Mouse (Mus musculus): ENCODE results near the gene Cd81. TPM values are rescaled to one million over a fixed set of nuclear protein-coding genes. Genes with fewer than 3 reads are reported as not detected.

Gene Cd81
- polyA plus RNA-seq, 1 experiment, result 92.5 TPM

DNA sequence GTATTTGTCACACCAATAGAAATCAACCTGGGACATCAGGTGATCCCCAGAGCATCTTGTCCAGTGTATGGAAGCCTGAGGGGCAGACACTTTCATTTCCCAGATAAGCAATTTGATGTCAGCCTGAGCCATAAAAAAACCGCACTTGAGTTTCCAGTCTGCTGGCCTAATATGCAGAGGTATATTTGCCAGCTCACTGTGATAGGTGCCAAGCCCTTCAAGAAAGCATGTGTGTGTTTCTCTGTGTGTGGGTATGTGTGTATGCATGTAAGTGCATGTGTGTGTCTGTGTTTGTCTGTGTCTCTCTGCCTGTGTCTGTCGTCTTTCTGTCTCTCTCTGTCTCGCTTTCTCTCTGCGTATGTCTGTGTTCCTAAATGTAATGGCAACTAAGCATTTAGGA lies 25.3 kb upstream of the Cd81 start:
- TF ChIP-seq CTCF (IDR thresholded peaks at IDR 0.05; ENCODE audit: control insufficient read depth, insufficient read depth, low read length), result no peak
- Histone ChIP-seq H3K4me1 (ENCODE audit: control insufficient read depth, insufficient read depth, low read length) (peaks cover 3% of the 10 kb centered on the region; the same call in 1 of the 2 replicates), H3K4me3 (replicated peaks; ENCODE audit: control insufficient read depth, low read depth, low read length) (no peak overlapping the region), H3K27ac (ENCODE audit: control insufficient read depth, insufficient read depth, low read depth, low read length, poor library complexity) (no peak overlapping the region)
- WGBS, result 88% methylated on average over 4 of the region's 4 CpGs

DNA sequence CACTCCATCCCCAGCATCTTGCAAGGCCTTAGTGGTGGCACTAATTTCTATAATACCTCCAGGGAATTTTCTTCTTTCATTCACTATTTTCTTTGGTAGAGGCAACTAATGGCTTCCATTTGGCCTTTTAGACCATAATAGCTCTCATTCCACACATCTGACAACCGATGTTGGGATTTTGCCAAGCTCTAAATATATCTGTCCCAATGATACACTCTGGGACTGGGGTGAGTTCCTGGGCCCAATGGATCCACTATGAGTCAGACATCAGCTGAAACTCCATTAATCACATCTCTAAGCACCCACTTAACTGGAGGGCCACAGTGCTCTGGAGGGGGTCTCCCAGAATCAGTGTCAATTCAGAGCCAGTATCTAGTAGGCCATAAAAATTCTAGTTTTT lies 20.7 kb upstream of the Cd81 start:
- Histone ChIP-seq H3K4me1 (ENCODE audit: control insufficient read depth, insufficient read depth, low read length) (no peaks in the 10 kb centered on the region), H3K4me3 (replicated peaks; ENCODE audit: control insufficient read depth, low read depth, low read length) (no peak overlapping the region), H3K27ac (ENCODE audit: control insufficient read depth, insufficient read depth, low read depth, low read length, poor library complexity) (no peak overlapping the region)
- TF ChIP-seq POLR2A (IDR thresholded peaks at IDR 0.05; ENCODE audit: borderline replicate concordance, control insufficient read depth, low read depth, low read length) (no peak), CTCF (IDR thresholded peaks at IDR 0.05; ENCODE audit: control insufficient read depth, insufficient read depth, low read length) (no peak)
- 77% methylated on average over 1 of the region's 1 CpGs for WGBS

DNA sequence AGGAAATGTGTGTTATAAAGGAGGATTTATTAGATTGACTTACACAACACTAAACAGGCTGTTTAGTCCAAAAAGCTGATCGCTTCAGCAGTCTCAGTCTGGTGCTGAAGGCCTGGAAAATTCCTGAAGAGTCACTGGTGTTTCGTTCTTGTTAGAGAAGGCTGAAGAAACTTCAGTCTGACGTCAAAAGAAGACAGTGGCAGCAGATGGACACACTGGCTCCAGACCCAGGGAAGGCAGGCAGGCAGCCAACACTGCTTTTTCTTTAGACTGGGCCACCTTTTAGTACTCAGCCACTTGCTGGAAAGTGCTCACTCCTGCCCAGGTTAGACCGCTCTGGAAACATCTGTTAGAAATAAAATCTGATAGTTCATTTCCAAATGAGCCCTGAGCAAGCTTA lies 19.0 kb upstream of the Cd81 start:
- Histone ChIP-seq H3K4me3 (replicated peaks; ENCODE audit: control insufficient read depth, low read depth, low read length) (no peak overlapping the region), H3K4me1 (ENCODE audit: control insufficient read depth, insufficient read depth, low read length) (peaks cover 5% of the 10 kb centered on the region), H3K27ac (ENCODE audit: control insufficient read depth, insufficient read depth, low read depth, low read length, poor library complexity) (no peak overlapping the region)
- no peak for TF ChIP-seq POLR2A (IDR thresholded peaks at IDR 0.05; ENCODE audit: borderline replicate concordance, control insufficient read depth, low read depth, low read length)
- no peak for TF ChIP-seq CTCF (IDR thresholded peaks at IDR 0.05; ENCODE audit: control insufficient read depth, insufficient read depth, low read length)
- WGBS, result 87% methylated on average over 4 of the region's 4 CpGs

DNA sequence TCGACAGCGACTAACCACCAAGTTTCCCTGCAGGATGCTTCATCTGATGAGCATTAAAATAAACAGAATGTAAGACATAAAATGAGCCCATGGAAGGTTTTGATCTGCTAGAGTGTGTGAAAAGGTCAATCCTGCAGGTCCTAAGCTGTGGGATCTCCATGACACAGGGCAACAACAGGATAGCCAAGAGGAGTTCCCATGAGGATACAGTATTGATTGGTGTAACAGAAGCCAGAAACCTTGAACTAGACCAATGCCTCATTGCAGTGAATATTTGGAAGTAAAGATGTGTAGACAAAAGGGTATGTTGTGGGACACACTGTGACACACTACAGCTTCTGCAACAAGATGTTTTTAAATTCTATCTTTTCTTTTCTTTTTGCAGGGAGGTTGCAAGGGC lies 18.4 kb upstream of the Cd81 start:
- no peak overlapping the region for H3K27ac ChIP-seq (ENCODE audit: control insufficient read depth, insufficient read depth, low read depth, low read length, poor library complexity)
- TF ChIP-seq CTCF (IDR thresholded peaks at IDR 0.05; ENCODE audit: control insufficient read depth, insufficient read depth, low read length) (no peak), POLR2A (IDR thresholded peaks at IDR 0.05; ENCODE audit: borderline replicate concordance, control insufficient read depth, low read depth, low read length) (no peak)
- 92% methylated on average over 2 of the region's 2 CpGs for WGBS

DNA sequence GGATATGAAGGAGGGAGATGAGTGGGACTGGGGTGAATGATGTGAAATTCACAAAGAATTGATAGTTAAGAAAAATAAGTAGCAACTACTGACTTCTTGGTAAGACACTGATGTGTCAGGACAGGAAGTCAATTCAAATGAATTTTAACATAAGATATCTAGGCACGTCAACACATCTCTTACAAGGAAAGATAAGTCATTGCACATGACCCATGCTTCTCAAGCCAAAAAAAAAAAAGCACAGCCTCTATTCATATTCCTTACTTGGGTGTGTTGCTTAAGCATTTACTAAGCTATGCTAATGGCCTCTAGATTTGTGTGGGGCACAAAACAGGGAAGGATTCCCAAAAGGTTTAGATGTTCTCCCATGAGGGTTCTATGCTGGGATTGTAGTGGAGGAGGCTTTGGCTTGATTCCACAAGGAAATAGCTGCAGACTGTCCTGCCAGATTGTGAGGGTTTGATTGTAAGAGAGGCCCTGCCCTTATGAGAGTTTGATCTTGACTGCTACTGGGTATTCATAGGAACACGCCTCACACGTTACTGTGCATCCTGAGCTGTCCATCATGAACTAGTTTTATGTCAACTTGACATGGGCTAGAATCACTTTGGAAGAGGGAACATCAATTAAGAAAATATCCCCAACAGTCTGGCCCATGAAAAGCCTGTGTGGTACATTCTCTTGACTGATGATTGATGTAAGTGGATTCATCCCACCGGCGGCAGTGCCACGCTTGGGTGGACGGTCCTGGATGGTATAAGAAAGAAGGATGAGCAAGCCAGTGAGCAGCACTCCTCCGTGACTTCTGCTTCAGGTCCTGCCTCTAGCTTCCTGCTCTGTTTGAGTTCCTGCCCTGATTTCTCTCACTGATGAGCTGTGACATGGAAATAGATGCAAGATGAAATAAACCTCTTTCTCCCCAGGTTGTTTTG lies 17.8 kb upstream of the Cd81 start:
- WGBS, result 85% methylated on average over 8 of the region's 8 CpGs
- H3K27ac ChIP-seq (ENCODE audit: control insufficient read depth, insufficient read depth, low read depth, low read length, poor library complexity), result no peak overlapping the region
- peaks cover 7% of the 10 kb centered on the region for H3K4me1 ChIP-seq (ENCODE audit: control insufficient read depth, insufficient read depth, low read length)
- TF ChIP-seq POLR2A (IDR thresholded peaks at IDR 0.05; ENCODE audit: borderline replicate concordance, control insufficient read depth, low read depth, low read length), result no peak
- TF ChIP-seq CTCF (IDR thresholded peaks at IDR 0.05; ENCODE audit: control insufficient read depth, insufficient read depth, low read length), result no peak
- no peak overlapping the region for H3K4me3 ChIP-seq (replicated peaks; ENCODE audit: control insufficient read depth, low read depth, low read length)

More for the DNA sequence above, 18.4 kb upstream of the Cd81 start:
- Histone ChIP-seq H3K4me1 (ENCODE audit: control insufficient read depth, insufficient read depth, low read length) (peaks cover 7% of the 10 kb centered on the region), H3K4me3 (replicated peaks; ENCODE audit: control insufficient read depth, low read depth, low read length) (no peak overlapping the region)

DNA sequence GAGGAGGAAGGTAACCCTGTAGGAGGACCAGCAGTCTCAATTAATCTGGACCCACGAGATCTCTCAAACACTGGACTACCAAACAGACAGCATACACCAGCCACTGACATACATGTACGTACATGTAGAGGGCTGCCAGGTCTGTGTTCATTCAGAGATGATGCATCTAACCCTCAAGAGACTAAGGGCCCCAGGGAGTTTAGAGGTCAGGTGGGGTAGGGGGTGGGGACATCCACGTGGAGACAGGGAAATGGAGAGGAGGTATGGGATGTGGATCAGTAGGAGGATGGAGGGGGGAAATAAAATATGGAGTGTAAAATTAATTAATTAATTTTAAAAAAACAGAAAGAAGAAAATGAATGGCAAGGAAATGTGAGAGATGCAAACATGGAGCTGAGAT lies 15.8 kb upstream of the Cd81 start:
- Histone ChIP-seq H3K4me3 (replicated peaks; ENCODE audit: control insufficient read depth, low read depth, low read length) (no peak overlapping the region), H3K4me1 (ENCODE audit: control insufficient read depth, insufficient read depth, low read length) (peaks cover 7% of the 10 kb centered on the region), H3K27ac (ENCODE audit: control insufficient read depth, insufficient read depth, low read depth, low read length, poor library complexity) (no peak overlapping the region)
- 71% methylated on average over 3 of the region's 3 CpGs for WGBS
- no peak for TF ChIP-seq CTCF (IDR thresholded peaks at IDR 0.05; ENCODE audit: control insufficient read depth, insufficient read depth, low read length)
- no peak for TF ChIP-seq POLR2A (IDR thresholded peaks at IDR 0.05; ENCODE audit: borderline replicate concordance, control insufficient read depth, low read depth, low read length)

DNA sequence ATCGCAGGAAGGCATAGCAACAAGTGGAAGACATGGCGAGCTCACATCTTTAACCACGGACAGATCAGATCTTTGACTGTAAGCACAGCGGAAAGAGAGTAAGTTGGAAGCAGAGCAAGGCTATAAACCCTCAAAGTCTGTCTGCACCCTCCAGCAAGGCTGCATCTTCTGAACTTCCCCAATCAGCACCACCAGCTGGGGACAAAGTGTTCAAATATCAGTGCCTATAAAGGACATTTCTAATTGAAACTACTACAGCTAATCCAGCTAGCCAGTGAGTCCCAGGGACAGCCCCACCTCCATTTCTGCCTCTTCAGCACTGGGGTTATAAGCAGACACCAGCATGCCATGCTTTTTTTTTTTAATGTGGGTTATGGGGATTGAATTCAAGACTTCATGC lies 15.2 kb upstream of the Cd81 start:
- 55% methylated on average over 4 of the region's 4 CpGs for WGBS
- H3K4me1 ChIP-seq (ENCODE audit: control insufficient read depth, insufficient read depth, low read length), result peaks cover 7% of the 10 kb centered on the region
- TF ChIP-seq CTCF (IDR thresholded peaks at IDR 0.05; ENCODE audit: control insufficient read depth, insufficient read depth, low read length) (no peak), POLR2A (IDR thresholded peaks at IDR 0.05; ENCODE audit: borderline replicate concordance, control insufficient read depth, low read depth, low read length) (no peak)

DNA sequence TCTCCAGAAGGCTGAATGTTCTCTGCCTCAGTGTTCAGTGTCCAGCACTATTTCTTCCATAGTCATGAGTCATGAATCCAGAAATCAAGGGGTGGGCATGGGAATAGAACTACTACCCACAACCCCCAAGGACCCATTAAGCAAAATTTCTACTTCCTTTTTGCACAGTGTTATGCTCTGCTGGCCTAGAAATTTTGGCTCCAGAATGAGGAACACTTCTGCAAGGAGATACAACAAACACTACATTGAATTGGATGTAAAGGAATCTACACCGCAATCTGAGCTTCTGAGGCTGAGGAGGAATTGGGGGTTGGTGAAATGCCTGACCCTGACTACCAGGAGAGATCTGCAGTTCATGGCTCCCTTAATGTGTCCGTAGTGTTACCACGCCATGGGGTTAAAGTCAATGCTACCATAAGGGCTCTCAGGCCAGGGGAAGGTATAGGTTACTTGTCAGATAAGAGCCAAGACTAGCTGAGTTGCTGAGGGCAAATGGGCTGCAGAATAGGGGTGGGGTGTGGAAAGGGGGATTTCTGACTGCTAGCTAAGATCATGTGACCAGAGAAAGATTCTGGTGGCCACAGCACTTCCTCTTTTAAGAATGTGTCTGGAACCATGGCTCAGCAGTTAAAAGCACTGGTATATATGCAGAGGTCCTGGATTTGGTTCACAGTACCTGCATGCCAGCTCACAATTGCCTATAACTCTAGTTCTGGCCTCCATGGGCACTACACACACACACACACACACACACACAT lies 14.2 kb upstream of the Cd81 start:
- peak overlapping the region; percentile 16; the same call in 1 of the 2 replicates for H3K27ac ChIP-seq (ENCODE audit: control insufficient read depth, insufficient read depth, low read depth, low read length, poor library complexity)
- no peak for TF ChIP-seq POLR2A (IDR thresholded peaks at IDR 0.05; ENCODE audit: borderline replicate concordance, control insufficient read depth, low read depth, low read length)
- no peak for TF ChIP-seq CTCF (IDR thresholded peaks at IDR 0.05; ENCODE audit: control insufficient read depth, insufficient read depth, low read length)
- 34% methylated on average over 3 of the region's 3 CpGs for WGBS
- H3K4me3 ChIP-seq (replicated peaks; ENCODE audit: control insufficient read depth, low read depth, low read length), result no peak overlapping the region
- peaks cover 9% of the 10 kb centered on the region for H3K4me1 ChIP-seq (ENCODE audit: control insufficient read depth, insufficient read depth, low read length)

More for the DNA sequence above, 15.2 kb upstream of the Cd81 start:
- no peak overlapping the region for H3K27ac ChIP-seq (ENCODE audit: control insufficient read depth, insufficient read depth, low read depth, low read length, poor library complexity)
- H3K4me3 ChIP-seq (replicated peaks; ENCODE audit: control insufficient read depth, low read depth, low read length), result no peak overlapping the region

All from bone marrow, adult 2 months (tissue).